Mouse (Mus musculus) hematopoietic stem cell, adult 5-6 weeks (primary cell): ENCODE data around the gene Olfr1419. TPM values are rescaled to one million over a fixed set of nuclear protein-coding genes. Genes with fewer than 3 reads are reported as not detected.

ENCODE experiments used
- ATAC-seq, 2 experiments: fragments of 125-278 bp in 1 of 2; replicated peaks in 1 of 2; 2 replicates each; pipeline ENCODE4 v1.8.0; 2016 to 2017; ENCODE audit warnings: inconsistent platforms in 2 of 2, mild to moderate bottlenecking in 2 of 2, moderate number of reproducible peaks in 2 of 2, low read depth in 1 of 2, moderate TSS enrichment in 1 of 2; ENCODE audit not compliant: low FRiP score in 2 of 2, poor library complexity in 2 of 2, severe bottlenecking in 2 of 2, insufficient read depth in 1 of 2, low TSS enrichment in 1 of 2
- total RNA-seq: library from RNA; stranded (forward); fragments of 172-1452, 232-1000 nt; gene quantifications from 2 replicates; pipeline ENCODE4 v1.2.3, GENCODE M21; 2017

Gene Olfr1419
- total RNA-seq, 1 experiment from 2014 or later, result not detected

GRCm38 (mm10) chr19:11820211-11820610, 54.7 kb downstream of the Olfr1419 start:
- no peak for ATAC-seq

- ATAC-seq, result peak; percentile 68 to 70
Observed at GRCm38 (mm10) chr19:11819800-11820199, 55.1 kb downstream of the Olfr1419 start.

GRCm38 (mm10) chr19:11819143-11819700, 55.7 kb downstream of the Olfr1419 start, which contains the start of gene Stx3:
Gene Stx3 (minus strand): TSS chr19:11819403.
- no peak for ATAC-seq

Other genes starting within 250 kb of the Olfr1419 start
- gene Ms4a3, start 234.3 kb downstream of the Olfr1419 start, total RNA-seq, result 17.6 and 52.5 TPM in 2 replicates
- 1.2 TPM in 1 of 2 replicates, not detected in the other for gene Oosp2, start 214.5 kb downstream of the Olfr1419 start, total RNA-seq
- 0.40 and 0.81 TPM in 2 replicates for gene Oosp1, start 184.0 kb downstream of the Olfr1419 start, total RNA-seq
- gene Oosp3, start 178.1 kb downstream of the Olfr1419 start, total RNA-seq, result not detected in 2 replicates
- not detected in 2 replicates for gene Gif, start 127.6 kb downstream of the Olfr1419 start, total RNA-seq
- gene Mrpl16, start 104.7 kb downstream of the Olfr1419 start, total RNA-seq, result 60.9 and 76.5 TPM in 2 replicates
- 13.1 and 14.9 TPM in 2 replicates for gene Stx3, start 55.7 kb downstream of the Olfr1419 start, total RNA-seq
- gene Olfr1417, start 35.9 kb downstream of the Olfr1419 start, total RNA-seq, result not detected in 2 replicates
- not detected in 2 replicates for gene Olfr1418, start 14.0 kb downstream of the Olfr1419 start, total RNA-seq
- not detected in 2 replicates for gene Olfr1420, start 11.5 kb upstream of the Olfr1419 start, total RNA-seq
- 14.8 and 14.9 TPM in 2 replicates for gene Patl1, start 37.3 kb upstream of the Olfr1419 start, total RNA-seq
- gene Osbp, start 90.8 kb upstream of the Olfr1419 start, total RNA-seq, result 35.0 and 39.5 TPM in 2 replicates
- gene Olfr1423, start 166.2 kb upstream of the Olfr1419 start, total RNA-seq, result not detected in 2 replicates
- gene Olfr1424, start 187.6 kb upstream of the Olfr1419 start, total RNA-seq, result not detected in 2 replicates
- gene Olfr1425, start 202.6 kb upstream of the Olfr1419 start, total RNA-seq, result not detected in 2 replicates
- not detected in 2 replicates for gene Olfr1426, start 216.9 kb upstream of the Olfr1419 start, total RNA-seq
- not detected in 2 replicates for gene Olfr1427, start 228.2 kb upstream of the Olfr1419 start, total RNA-seq
- gene Olfr1428, start 240.8 kb upstream of the Olfr1419 start, total RNA-seq, result not detected in 2 replicates
- gene Olfr76, start 248.1 kb upstream of the Olfr1419 start, total RNA-seq, result not detected in 2 replicates